Mouse (Mus musculus) CH12.LX (cell line): ENCODE results near the gene Stap2.
A peak's percentile ranks its signal among the peaks of the same experiment; 100 is the strongest.

Source experiments
- CTCF ChIP-seq, 2 experiments: IDR thresholded peaks in 1 of 2; conservative IDR thresholded peaks in 1 of 2; 2 replicates each; pipeline ENCODE4 v1.5.1; 2011 to 2012; ENCODE audit warnings: low read depth in 2 of 2, low read length in 2 of 2, improper control_type of control experiment in 1 of 2, inconsistent platforms in 1 of 2, mild to moderate bottlenecking in 1 of 2, moderate library complexity in 1 of 2
- EP300 ChIP-seq: IDR thresholded peaks from 2 replicates; pipeline ENCODE4 v1.6.1; 2011; ENCODE audit warnings: low read length, improper control_type of control experiment
- POLR2A ChIP-seq: IDR thresholded peaks from 2 replicates; pipeline ENCODE4 v1.6.1; 2011; ENCODE audit warnings: low read depth, mild to moderate bottlenecking, improper control_type of control experiment, low read length
- TBP ChIP-seq: conservative IDR thresholded peaks from 2 replicates; pipeline ENCODE4 v1.6.1; 2011; ENCODE audit warnings: low read depth, low read length, improper control_type of control experiment
- TCF12 ChIP-seq: IDR thresholded peaks from 2 replicates; pipeline ENCODE4 v1.6.1; 2014; ENCODE audit warnings: low read depth, mild to moderate bottlenecking, inconsistent platforms, low read length, improper control_type of control experiment
- UBTF ChIP-seq: IDR thresholded peaks from 2 replicates; pipeline ENCODE4 v1.6.1; 2012; ENCODE audit warnings: low read depth, mild to moderate bottlenecking, inconsistent platforms, low read length, improper control_type of control experiment, moderate library complexity
- ZNF384 ChIP-seq: IDR thresholded peaks from 2 replicates; pipeline ENCODE4 v1.6.1; 2012; ENCODE audit warnings: low read depth, low read length, improper control_type of control experiment, inconsistent platforms

DNA sequence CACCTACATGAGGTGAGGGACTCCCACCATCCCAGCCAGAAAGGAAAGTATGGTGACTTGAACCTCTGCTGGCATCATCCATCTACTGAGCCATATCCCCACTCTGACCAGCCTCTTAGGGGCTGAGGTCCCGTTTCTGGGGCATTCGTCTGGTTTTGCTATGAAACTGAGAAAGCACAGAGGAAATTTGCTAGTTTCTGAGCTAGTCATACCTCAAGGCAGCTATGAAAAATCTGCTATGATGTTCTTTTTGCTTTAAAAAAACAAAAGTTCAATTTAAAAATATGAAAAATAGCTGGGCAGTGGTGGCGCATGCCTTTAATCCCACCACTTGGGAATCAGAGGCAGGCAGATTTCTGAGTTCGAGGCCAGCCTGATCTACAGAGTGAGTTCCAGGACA, 56.7 kb downstream of the Stap2 start:
- TF ChIP-seq CTCF (conservative IDR thresholded peaks at IDR 0.05 in 1 of 2, IDR thresholded peaks at IDR 0.05 in 1 of 2; ENCODE audit: low read depth in 2 of 2, low read length in 2 of 2) (no peak), POLR2A (no peak), TBP (0 out of 2 replicates have a peak, but pooled peaks have one; percentile 52), EP300 (peak; percentile 79), UBTF (no peak), ZNF384 (peak; percentile 54; the same call in 1 of the 2 replicates), TCF12 (0 out of 2 replicates have a peak, but pooled peaks have one; percentile 51)
